Mouse (Mus musculus) left cerebral cortex, adult 8-10 months (tissue): ENCODE measurements around the gene Scarb1. TPM values are rescaled to one million over a fixed set of nuclear protein-coding genes. Genes with fewer than 3 reads are reported as not detected.

Source experiments
- DNase-seq, 2 experiments: peaks; one replicate each; pipeline ENCODE4 v3.0.0; 2022; ENCODE audit warnings: low spot score in 2 of 2
- total RNA-seq, 4 experiments: library from RNA; stranded (reverse); gene quantifications; 2 replicates each; pipeline ENCODE4 v1.2.4; 2022

The Scarb1 gene
- total RNA-seq, 4 experiments from 2014 or later = 28.6 to 34.9 (median 30.0) TPM

DNA sequence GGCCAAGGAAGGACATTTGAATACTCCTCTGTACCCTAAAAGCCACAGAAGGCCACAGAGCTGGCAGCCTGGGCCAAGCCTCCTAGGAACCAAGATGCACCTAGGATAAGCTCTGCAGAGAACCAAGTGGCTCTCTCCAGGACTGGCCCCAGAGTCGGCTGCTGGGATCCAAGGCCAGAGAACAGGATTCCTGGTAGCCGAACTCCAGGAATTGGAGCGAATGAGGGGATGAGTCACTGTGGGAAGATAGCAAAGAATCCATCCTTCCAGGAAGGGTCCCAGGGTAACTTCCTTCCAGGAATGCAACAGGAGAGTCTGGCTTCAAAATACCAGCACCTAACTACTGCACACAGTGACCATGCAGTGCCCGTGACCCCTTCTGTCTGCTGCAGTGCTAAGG lies 8.6 kb downstream of the Scarb1 start:
- no peak for DNase-seq

- no peak for DNase-seq
Observed at GRCm38 (mm10) chr5:125331811-125332210, 9.1 kb downstream of the Scarb1 start.

DNA sequence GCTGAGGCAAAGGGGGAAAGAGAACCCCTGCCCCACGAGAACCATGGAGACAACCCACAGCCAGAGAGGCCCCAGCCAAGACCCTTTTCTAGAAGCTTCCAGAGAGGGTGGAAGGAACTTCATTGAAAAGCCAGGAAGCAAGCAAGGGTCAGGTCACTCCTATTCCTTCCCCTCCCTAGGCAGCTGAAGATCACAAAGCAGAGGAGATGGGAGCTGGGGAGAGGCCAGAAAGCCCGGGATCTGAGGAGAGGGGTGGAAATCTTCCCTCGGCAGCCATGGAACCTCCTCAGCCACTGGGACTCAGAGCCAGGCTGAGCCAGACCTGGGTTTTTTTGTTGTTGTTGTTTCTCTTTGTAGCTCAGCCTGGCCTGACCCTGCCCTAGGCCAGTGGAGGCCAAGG lies 9.8 kb downstream of the Scarb1 start:
- DNase-seq = no peak

GRCm38 (mm10) chr5:125330656-125331055 lies 10.2 kb downstream of the Scarb1 start:
- DNase-seq = no peak

DNA sequence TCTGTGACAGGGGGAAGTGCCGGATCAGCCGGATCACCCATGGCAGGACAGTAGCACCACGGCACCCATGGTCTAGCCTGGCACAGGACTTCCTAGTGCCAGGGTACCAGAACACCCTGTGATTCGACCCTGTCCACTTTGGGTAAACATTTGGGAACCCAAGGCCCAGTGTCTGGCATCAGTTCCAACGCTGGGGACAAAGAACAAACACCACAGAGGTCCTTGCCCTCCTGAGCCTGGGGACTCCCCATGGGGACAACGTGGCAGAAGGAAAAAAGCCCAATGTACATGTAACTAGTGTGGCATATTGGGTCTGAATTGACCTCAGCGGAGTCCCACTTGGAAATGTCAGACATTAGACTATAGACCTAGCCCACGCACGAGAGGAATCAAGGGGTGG lies 10.7 kb downstream of the Scarb1 start:
- DNase-seq = no peak

GRCm38 (mm10) chr5:125327596-125328385 lies 13.1 kb downstream of the Scarb1 start:
- DNase-seq = no peak

- DNase-seq = no peak
Observed at GRCm38 (mm10) chr5:125326351-125326750, 14.5 kb downstream of the Scarb1 start.

GRCm38 (mm10) chr5:125325931-125326330 lies 15.0 kb downstream of the Scarb1 start:
- peak in 1 of 2 experiments; percentile 60 for DNase-seq

GRCm38 (mm10) chr5:125325285-125325684 lies 15.6 kb downstream of the Scarb1 start:
- no peak for DNase-seq

DNA sequence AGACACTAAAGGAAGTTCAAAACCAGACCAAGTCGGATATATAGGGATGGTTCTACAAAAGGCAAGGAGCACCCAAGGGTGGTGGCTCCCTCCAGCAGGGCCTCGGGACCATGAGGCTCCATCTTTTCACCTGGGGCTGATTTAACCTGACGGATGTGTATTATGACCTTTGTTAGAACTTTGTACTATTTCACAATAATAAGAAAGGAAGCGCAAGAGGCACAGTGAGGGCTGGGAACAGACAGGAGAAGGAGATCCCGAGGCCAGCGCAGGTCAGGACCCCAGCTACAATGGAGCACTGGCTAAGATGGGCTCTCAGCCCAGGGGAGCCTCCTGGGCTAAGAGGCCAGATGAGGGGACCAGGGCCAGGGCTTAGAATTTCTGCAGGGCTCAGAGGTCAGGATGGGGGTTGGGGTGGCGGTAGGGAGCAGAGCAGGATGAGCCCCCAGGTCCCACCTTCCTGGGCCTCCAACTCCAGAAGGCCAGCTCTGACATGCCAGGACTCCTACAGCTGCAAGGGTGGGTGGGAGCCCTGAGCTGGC lies 16.9 kb downstream of the Scarb1 start:
- no peak for DNase-seq

GRCm38 (mm10) chr5:125323128-125323527 lies 17.8 kb downstream of the Scarb1 start:
- no peak for DNase-seq

DNA sequence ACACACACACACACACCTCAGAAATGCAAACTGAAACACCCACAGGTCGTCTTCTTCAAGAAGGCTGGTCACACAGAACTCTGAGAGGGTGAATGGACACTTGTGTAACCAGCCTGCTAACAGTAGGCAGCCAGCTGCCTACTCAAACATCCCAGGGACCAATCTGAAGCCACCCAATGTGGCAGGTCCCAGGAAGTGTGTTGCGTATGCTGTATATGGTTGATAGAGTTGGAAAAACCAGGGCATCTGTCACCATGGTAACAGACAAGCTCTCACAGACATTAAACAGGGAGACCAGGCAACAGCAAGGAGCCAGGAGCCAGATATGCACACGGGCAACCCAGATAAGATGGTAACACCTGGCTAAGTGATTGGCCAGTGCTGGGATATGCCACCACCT lies 19.1 kb downstream of the Scarb1 start:
- peak in 1 of 2 experiments; percentile 66 for DNase-seq

DNA sequence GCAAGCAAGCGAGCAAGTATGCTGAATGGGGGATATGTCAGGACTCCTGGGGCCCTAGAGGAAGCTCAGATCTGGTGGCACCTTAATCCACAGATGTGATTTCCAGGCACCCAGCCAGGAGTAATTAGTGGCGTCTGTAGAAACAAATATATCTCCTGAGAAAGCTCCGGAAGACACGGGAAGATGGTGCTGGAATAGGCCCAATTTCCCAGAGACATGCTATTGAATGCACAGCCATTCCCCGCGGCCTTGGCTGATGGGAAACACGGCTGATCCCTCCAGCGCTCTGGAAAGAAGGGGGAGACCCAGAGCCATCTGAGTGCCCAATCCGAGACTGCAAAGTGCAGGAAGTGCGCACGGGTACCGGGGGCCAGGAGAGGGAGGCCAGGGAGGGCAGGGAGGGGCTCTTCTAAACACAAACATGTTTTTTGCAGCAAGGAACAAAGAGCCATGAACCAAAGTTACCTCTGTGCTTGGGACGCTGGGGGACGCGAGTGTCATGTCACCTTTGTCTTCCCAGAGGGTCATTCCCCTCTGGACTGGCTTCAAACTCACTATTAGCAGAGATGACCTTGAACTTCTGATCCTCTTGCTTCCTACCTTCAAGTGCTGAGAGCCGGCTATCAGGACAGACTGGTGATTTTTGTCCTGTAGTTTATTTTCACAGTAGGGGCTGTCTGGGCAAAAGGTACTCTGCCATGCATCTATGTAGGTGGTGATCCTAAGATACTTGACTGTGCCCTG lies 21.7 kb downstream of the Scarb1 start:
- DNase-seq = peak in 1 of 2 experiments; percentile 50

- DNase-seq = no peak
Observed at GRCm38 (mm10) chr5:125317953-125318352, 22.9 kb downstream of the Scarb1 start.

- DNase-seq = no peak
Observed at GRCm38 (mm10) chr5:125317296-125317695, 23.6 kb downstream of the Scarb1 start.

- DNase-seq = no peak
Observed at GRCm38 (mm10) chr5:125316771-125317170, 24.1 kb downstream of the Scarb1 start.

DNA sequence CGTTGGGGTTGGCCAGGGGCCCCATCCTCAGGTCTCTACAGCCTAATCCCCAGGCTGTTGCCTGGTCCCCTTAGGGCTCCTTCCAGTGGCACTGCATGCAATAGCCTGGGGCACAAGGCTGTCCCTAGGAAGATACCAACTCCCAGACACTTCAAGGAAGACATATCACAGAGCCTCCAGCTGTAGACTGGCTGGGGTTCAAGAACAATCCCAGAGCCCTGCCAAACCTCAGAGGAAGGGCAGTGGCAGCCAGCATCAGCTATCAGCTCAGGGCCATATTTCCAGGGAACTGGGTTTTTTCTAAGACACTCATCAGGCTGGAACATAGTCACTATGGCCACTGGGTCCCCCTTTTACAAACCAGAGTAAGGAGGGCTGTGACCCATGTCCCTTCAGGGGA lies 25.8 kb downstream of the Scarb1 start:
- DNase-seq = no peak

DNA sequence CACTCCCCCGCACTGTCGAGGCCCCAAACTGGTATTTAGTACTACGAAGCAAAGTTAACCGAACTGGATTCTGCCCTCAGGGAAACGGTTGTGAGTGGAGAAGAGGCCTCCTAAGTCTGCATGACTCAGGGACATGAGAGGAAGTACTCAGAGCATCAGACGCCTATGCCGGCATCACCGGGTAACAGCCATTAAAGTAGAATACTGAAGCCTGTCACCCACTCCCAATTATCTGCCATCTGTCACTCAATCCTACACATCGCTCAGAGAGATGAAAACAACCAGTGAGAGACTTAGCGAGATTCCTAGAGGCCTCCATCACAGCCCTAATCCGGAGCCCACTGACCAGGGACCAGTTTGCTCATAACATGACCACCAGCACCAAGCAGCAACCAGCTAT lies 26.9 kb downstream of the Scarb1 start:
- no peak for DNase-seq

DNA sequence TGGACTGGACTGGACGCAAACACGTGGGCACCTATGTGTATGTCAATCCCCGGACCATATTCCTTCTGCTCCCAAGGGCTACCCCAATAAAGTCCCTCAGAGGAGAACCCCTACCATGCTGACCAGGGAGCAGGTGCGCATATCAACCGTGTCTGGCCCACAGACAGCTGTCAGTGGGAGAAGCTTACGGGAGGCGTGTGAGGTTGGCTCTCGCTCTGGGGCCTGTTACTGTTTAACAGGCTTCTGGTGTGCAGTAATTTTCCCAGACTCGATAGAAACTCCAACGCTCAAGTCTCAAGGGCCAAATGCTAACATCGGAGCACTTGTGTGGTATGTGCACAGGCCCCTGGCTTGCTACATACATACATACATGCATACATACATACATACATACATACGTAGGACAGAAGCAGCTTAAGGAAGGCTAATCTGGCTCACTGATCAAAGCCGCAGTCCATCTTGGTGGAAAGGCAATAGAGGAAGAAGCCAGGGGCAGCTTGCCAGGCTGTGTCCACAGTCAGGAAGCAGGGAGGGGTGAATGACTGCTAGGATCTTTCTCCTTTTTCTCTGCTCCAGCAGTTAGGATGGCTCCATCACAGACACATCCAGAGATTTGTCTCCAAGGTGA lies 27.8 kb downstream of the Scarb1 start:
- no peak for DNase-seq

GRCm38 (mm10) chr5:125310986-125311385 lies 29.9 kb downstream of the Scarb1 start:
- no peak for DNase-seq

- DNase-seq = no peak
Observed at GRCm38 (mm10) chr5:125309193-125309592, 31.7 kb downstream of the Scarb1 start.

GRCm38 (mm10) chr5:125306824-125307223 lies 34.1 kb downstream of the Scarb1 start:
- no peak for DNase-seq
